Mouse (Mus musculus) liver, adult 2 months (tissue): ENCODE measurements at regions not wholly inside any gene's neighbourhood (a gene's known extent, or its start where the extent isn't known, plus 50 kb on each side); places are given as distances from the start of the nearest gene placed in this dataset.

ENCODE experiments used
- DNase-seq: peaks from one replicate; pipeline ENCODE4 v3.0.0-alpha.2; 2011; ENCODE audit warnings: low read depth, low spot score; ENCODE audit errors: extremely low read depth
- H3K27ac ChIP-seq: fragments of 200-500 bp; replicated peaks from 2 replicates; pipeline ENCODE4 v1.5.1; 2012; ENCODE audit warnings: low read depth, mild to moderate bottlenecking, control low read depth, inconsistent platforms, low read length; ENCODE audit not compliant: insufficient read depth
- H3K27me3 ChIP-seq: fragments of 200-500 bp; 2 replicates; pipeline ENCODE4 v1.6.1; 2012; ENCODE audit warnings: mild to moderate bottlenecking, moderate library complexity, low read length, inconsistent platforms; ENCODE audit not compliant: control insufficient read depth, insufficient read depth
- H3K36me3 ChIP-seq: fragments of 200-500 bp; 2 replicates; pipeline ENCODE4 v1.6.1; 2012; ENCODE audit warnings: low read length, inconsistent platforms; ENCODE audit not compliant: control insufficient read depth, insufficient read depth
- H3K4me1 ChIP-seq: fragments of 200-500 bp; 2 replicates; pipeline ENCODE4 v1.6.1; 2011; ENCODE audit warnings: low read length; ENCODE audit not compliant: control insufficient read depth, insufficient read depth
- H3K4me3 ChIP-seq: fragments of 200-500 bp; 2 replicates; pipeline ENCODE4 v1.5.1; 2011; ENCODE audit warnings: low read depth, mild to moderate bottlenecking, control low read depth, low read length, moderate library complexity; ENCODE audit not compliant: insufficient read depth
- H3K79me2 ChIP-seq: fragments of 200-500 bp; 2 replicates; pipeline ENCODE4 v1.6.1; 2012; ENCODE audit warnings: inconsistent platforms, mild to moderate bottlenecking, low read length, moderate library complexity; ENCODE audit not compliant: control insufficient read depth, insufficient read depth
- H3K9ac ChIP-seq: fragments of 200-500 bp; 2 replicates; pipeline ENCODE4 v1.6.1; 2012; ENCODE audit warnings: low read depth, mild to moderate bottlenecking, control low read depth, inconsistent platforms, low read length
- CTCF ChIP-seq: fragments of 200-500 bp; IDR thresholded peaks from 2 replicates; pipeline ENCODE4 v1.5.1; 2011; ENCODE audit warnings: low read depth, low read length, control low read depth
- POLR2A ChIP-seq: fragments of 200-500 bp; IDR thresholded peaks from 2 replicates; pipeline ENCODE4 v1.6.1; 2011; ENCODE audit warnings: low read length, control low read depth; ENCODE audit not compliant: insufficient read depth; ENCODE audit errors: extremely low read depth
- WGBS: fragments of 180-500 bp; shearing (Covaris S2); methylation state at CpG from one replicate; pipeline ENCODE4 v1.1.7; 2018; 5-methylcytosine and 5-hydroxymethylcytosine counted together

- no peak for DNase-seq
- H3K9ac ChIP-seq = no peak overlapping the region
- H3K79me2 ChIP-seq = no peaks in the 10 kb centered on the region
- no peak overlapping the region for H3K4me3 ChIP-seq
- H3K27ac ChIP-seq = no peak overlapping the region
- 77% methylated on average over 11 of the region's 11 CpGs for WGBS
- H3K36me3 ChIP-seq = no peaks in the 10 kb centered on the region
- TF ChIP-seq CTCF (no peak), POLR2A (no peak)
- H3K27me3 ChIP-seq = no peaks in the 10 kb centered on the region
- H3K4me1 ChIP-seq = no peaks in the 10 kb centered on the region
Measured at GRCm38 (mm10) chr4:12792764-12793422, 621.1 kb upstream of the Fam92a start.

- no peak for DNase-seq
- no peak for TF ChIP-seq POLR2A
- no peak for TF ChIP-seq CTCF
- Histone ChIP-seq H3K27ac (no peak overlapping the region), H3K4me1 (no peaks in the 10 kb centered on the region), H3K27me3 (no peaks in the 10 kb centered on the region), H3K4me3 (no peak overlapping the region), H3K36me3 (no peaks in the 10 kb centered on the region), H3K79me2 (no peaks in the 10 kb centered on the region), H3K9ac (no peak overlapping the region)
- WGBS = 89% methylated on average over 9 of the region's 9 CpGs
Measured at GRCm38 (mm10) chr4:12791786-12792674, 620.2 kb upstream of the Fam92a start.

GRCm38 (mm10) chr4:12785840-12786239 lies 614.0 kb upstream of the Fam92a start:
- no peak overlapping the region for H3K4me3 ChIP-seq
- no peak for TF ChIP-seq POLR2A
- TF ChIP-seq CTCF = no peak
- H3K79me2 ChIP-seq = no peaks in the 10 kb centered on the region
- H3K4me1 ChIP-seq = no peaks in the 10 kb centered on the region
- no peak for DNase-seq
- H3K27ac ChIP-seq = no peak overlapping the region
- H3K36me3 ChIP-seq = no peaks in the 10 kb centered on the region
- H3K9ac ChIP-seq = no peak overlapping the region
- 51% methylated on average over 4 of the region's 4 CpGs for WGBS
- no peaks in the 10 kb centered on the region for H3K27me3 ChIP-seq

GRCm38 (mm10) chr4:12784479-12784878 lies 612.7 kb upstream of the Fam92a start:
- no peak for DNase-seq
- Histone ChIP-seq H3K9ac (no peak overlapping the region), H3K36me3 (no peaks in the 10 kb centered on the region), H3K79me2 (no peaks in the 10 kb centered on the region), H3K4me3 (no peak overlapping the region), H3K4me1 (no peaks in the 10 kb centered on the region), H3K27ac (no peak overlapping the region), H3K27me3 (no peaks in the 10 kb centered on the region)
- 69% methylated on average over 3 of the region's 3 CpGs for WGBS
- TF ChIP-seq POLR2A = no peak
- no peak for TF ChIP-seq CTCF

- no peak overlapping the region for H3K4me3 ChIP-seq
- no peaks in the 10 kb centered on the region for H3K27me3 ChIP-seq
- no peak for DNase-seq
- H3K36me3 ChIP-seq = no peaks in the 10 kb centered on the region
- no peaks in the 10 kb centered on the region for H3K79me2 ChIP-seq
- WGBS = 87% methylated on average over 11 of the region's 11 CpGs
- TF ChIP-seq CTCF = no peak
- TF ChIP-seq POLR2A = no peak
- H3K27ac ChIP-seq = no peak overlapping the region
- no peaks in the 10 kb centered on the region for H3K4me1 ChIP-seq
- H3K9ac ChIP-seq = no peak overlapping the region
Measured at GRCm38 (mm10) chr4:12784068-12784467, 612.3 kb upstream of the Fam92a start.
